Mouse (Mus musculus): ENCODE results near the gene Xlr4a.
"Not testable (repeated sequence)": the region's sequence is repeated elsewhere in the genome, so short reads cannot be mapped to it uniquely, and the experiment has no call there.

The Xlr4a gene

DNA sequence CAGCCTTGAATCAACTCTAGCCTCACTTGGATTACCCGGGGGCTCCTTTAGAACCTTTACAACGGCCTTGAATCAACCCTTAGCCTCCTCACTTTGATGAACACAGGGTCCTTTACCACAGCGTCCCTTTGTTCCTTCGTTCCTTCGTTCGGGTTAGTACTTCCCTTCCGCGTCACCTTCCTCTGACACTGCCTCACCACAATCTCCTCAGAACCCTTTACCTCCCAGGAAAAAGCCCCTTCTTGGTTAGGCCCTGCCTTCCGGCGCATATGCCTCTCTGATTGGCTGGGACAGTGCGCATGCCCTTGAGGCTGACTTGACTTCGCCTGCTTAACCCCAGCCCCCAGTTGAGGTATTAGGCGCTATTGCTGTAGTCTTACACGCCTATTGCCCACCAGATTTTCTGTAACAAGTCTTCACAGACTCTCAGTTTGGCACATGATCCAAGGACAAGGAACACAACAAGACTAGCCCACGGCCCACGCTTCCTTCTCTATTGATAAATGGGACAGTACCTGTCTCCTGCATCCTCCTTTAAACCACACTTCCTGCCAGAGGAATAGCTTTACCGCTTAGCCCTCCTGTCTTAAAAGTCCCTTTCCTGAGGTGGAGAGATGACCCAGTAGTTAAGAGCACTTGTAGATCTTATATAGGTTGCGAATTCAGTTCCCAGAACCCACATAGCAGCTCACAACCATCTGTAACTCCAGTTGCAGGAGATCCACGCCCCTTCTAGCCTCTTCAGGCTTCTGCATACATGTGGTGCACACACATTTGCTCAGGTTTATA, at the start of gene Xlr4a:
Xlr4a (minus strand) TSS at position 212 of the 789 bp plus-strand sequence.
- not testable (repeated sequence) for DNase-seq (ENCODE audit: low spot score in 2 of 2)

GRCm38 (mm10) chrX:73122859-73123829, 40.9 kb upstream of the Xlr4a start:
- not testable (repeated sequence) for DNase-seq (ENCODE audit: low spot score in 2 of 2)

- DNase-seq (ENCODE audit: low spot score in 2 of 2): not testable (repeated sequence)
These were observed 34.5 kb upstream of the Xlr4a start, which contains the start of gene Gm14685 for GRCm38 (mm10) chrX:73116747-73117146. Gene Gm14685 (plus strand): TSS chrX:73117047.

- peak in 1 of 2 experiments; percentile 4 for DNase-seq (ENCODE audit: low spot score in 2 of 2)
These were observed 14.7 kb upstream of the Xlr4a start, which contains the start of gene Xlr3a for GRCm38 (mm10) chrX:73096941-73097508. Gene Xlr3a (minus strand): TSS chrX:73097095.

DNA sequence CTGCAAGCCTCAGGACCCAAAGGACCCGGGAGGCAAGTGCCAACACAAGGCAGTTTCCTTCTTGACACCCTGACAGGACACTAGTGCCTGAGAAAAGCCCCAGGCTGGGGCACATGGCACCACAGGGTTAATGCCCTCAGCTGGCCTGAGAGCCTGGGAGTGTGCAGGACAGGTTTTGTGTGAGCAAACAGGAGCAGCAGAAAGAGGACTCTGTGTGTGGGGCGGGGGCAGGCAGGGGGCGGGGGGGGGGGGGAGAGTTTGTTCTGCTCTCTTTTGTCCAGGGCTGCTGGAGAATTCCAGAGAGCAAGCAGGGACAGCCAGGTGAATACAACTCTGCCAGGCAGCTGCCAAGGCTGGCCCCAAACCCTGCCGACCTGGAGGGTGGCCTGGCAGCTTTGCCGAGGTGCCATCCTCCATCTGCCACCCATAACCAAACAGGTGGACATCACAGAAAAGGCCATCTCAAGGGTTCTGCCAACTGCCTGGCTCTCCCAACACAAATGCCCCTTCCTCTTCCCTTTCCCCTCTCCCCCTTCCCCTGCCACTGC, 15.4 kb downstream of the Xlr4a start:
- not testable (repeated sequence) for DNase-seq (ENCODE audit: low spot score in 2 of 2)

DNA sequence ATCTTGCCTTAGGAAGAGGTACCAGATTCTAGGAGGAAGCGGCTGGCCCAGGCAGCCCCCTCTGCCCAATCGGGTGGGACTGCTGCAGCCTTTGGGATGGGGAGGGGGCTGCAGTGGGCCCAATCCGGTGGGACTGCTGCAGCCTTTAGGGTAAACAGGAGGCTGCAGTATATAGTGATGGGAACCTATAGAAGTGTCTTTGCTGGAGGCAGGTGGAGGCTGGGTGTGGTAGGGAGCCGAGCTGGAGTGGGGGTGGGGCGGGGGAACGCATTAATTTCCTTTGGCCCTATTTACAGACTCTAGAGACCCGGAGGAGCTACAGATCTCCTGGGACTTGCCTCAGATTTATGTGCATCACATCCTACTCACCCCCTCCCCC, 17.9 kb downstream of the Xlr4a start, which contains the start of gene Pnma3:
Pnma3 (plus strand) TSS at position 373 of the 379 bp plus-strand sequence.
- DNase-seq (ENCODE audit: low spot score in 2 of 2): no peak

GRCm38 (mm10) chrX:73063512-73064414, 18.5 kb downstream of the Xlr4a start:
- DNase-seq (ENCODE audit: low spot score in 2 of 2): peak in 1 of 2 experiments; percentile 33

DNA sequence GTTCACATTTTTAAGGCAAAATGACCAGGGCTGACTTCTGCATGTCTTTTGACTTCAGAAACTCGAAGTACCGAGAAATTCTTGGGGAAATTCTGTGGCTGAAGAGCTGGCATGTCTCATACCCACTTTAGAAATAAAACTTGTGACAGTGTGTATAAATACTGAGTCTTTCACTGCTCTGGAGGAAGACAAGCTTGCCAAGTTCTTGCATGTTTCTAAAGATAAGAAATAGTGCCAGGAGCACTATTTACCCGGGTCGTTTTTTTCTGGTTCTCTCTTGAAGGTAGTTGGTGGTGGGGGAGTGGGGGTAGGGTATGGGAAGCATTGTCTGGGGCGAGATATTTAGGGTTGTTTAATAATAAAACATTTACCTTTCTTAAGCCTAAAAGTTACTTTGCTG, 20.0 kb downstream of the Xlr4a start:
- no peak for DNase-seq (ENCODE audit: low spot score in 2 of 2)

DNA sequence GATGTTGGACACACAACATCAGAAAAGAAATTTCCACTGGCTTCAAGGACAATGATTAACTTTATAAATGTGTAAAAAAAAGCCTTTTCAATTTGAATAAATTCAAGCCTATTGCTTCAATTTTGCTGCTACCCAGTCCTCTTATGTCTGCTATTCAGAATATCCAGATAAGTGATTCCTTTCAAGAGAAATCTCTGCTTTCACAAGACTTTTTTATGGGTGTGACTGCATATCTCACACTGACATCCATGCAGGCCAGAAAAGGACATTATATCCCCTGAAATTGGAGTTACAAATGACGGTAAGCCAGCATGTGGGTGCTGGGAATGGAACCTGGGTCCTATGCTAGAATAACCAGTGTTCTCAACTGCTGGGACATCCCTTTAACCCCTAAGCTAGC, 20.8 kb downstream of the Xlr4a start:
- DNase-seq (ENCODE audit: low spot score in 2 of 2): no peak

- peak; percentile 87 to 90 for DNase-seq (ENCODE audit: low spot score in 2 of 2)
These were observed 28.3 kb downstream of the Xlr4a start for GRCm38 (mm10) chrX:73053860-73054563.

GRCm38 (mm10) chrX:73039666-73040065, 42.6 kb downstream of the Xlr4a start:
- DNase-seq (ENCODE audit: low spot score in 2 of 2): no peak

GRCm38 (mm10) chrX:73038831-73039230, 43.4 kb downstream of the Xlr4a start:
- no peak for DNase-seq (ENCODE audit: low spot score in 2 of 2)

GRCm38 (mm10) chrX:73037003-73037402, 45.3 kb downstream of the Xlr4a start, which contains the start of gene Pnma5:
Gene Pnma5 (minus strand): TSS chrX:73037103.
- no peak for DNase-seq (ENCODE audit: low spot score in 2 of 2)
